Comparison of ENCODE assay signal across 18 mouse cellular contexts in genomic region chr12:105535968-105536760, GRCm38 (mm10). TPM values are rescaled to one million over a fixed set of nuclear protein-coding genes. Genes with fewer than 3 reads are reported as not detected.
DNase-seq lines count a peak whose midpoint lies in the region; ATAC-seq lines count a peak whose summit lies in the region.
"Had no signal": no experiment of that assay in that cellular context is flagged by ENCODE, and none has a peak within 500 bp of the region (broad histone marks: within the 10 kb centered on the region; RNA-seq: fewer than 3 reads in every experiment).

No protein-coding gene starts in this region.

- ATAC-seq in forebrain, embryonic 14.5 days: no peak
- 0 out of 2 replicates have a peak, but pooled peaks have one; percentile 19 for ATAC-seq in lung, embryonic 15.5 days (ENCODE audit: borderline replicate concordance, extremely low read depth, low FRiP score, low TSS enrichment)
- ATAC-seq: liver, postnatal 0 days had no signal

- H3K4me1 ChIP-seq in forebrain, embryonic 10.5 days: peaks cover 14% of the 10 kb centered on the region
- no peaks in the 10 kb centered on the region for H3K4me1 ChIP-seq in forebrain, embryonic 14.5 days (ENCODE audit: control insufficient read depth, insufficient read depth, low read length)
- H3K4me1 ChIP-seq in lung, embryonic 15.5 days: peaks cover 21% of the 10 kb centered on the region

- no peak overlapping the region for H3K4me3 ChIP-seq in forebrain, embryonic 10.5 days
- no peak overlapping the region for H3K4me3 ChIP-seq in forebrain, embryonic 14.5 days (ENCODE audit: low read depth, low read length)
- no peak overlapping the region for H3K4me3 ChIP-seq in lung, embryonic 15.5 days
- H3K4me3 ChIP-seq: limb, embryonic 13.5 days; midbrain, embryonic 12.5 days had no signal

- 76% methylated on average over 13 of the region's 13 CpGs for WGBS in forebrain, embryonic 10.5 days
- 82% methylated on average over 13 of the region's 13 CpGs for WGBS in forebrain, embryonic 14.5 days
- 55% methylated on average over 13 of the region's 13 CpGs for WGBS in lung, embryonic 15.5 days

- no peak for DNase-seq in forebrain, embryonic 10.5 days (ENCODE audit: extremely low spot score, low spot score)
- no peak for DNase-seq in forebrain, embryonic 14.5 days (ENCODE audit: low spot score)
- DNase-seq in left cerebral cortex, postnatal 4 days: peak; percentile 65
- DNase-seq in left cerebral cortex, postnatal 10 days (ENCODE audit: extremely low spot score in 1 of 2, low spot score in 2 of 2): no peak
- peak; percentile 76 for DNase-seq in retina, postnatal 1 day
- no peak for DNase-seq in urinary bladder, adult 18-20 months (ENCODE audit: low spot score in 2 of 2)
- DNase-seq in ovary, postnatal 10 days (ENCODE audit: low spot score): no peak
- DNase-seq: cerebellum, postnatal 36 days; kidney, adult 8-10 months; kidney, postnatal 4 days; liver, postnatal 0 days; right cerebral cortex, postnatal 25 days; thymus, adult 18-20 months had no signal

- intact Hi-C loops in left cerebral cortex, postnatal 4 days (cut with DNase I): no loop called here
- intact Hi-C loops in left cerebral cortex, postnatal 10 days (cut with DNase I): no loop called here

- no peak overlapping the region for H3K4me2 ChIP-seq in forebrain, embryonic 14.5 days (ENCODE audit: low read length)
- no peak overlapping the region for H3K4me2 ChIP-seq in lung, embryonic 15.5 days
- H3K4me2 ChIP-seq: heart, embryonic 11.5 days; limb, embryonic 13.5 days; midbrain, embryonic 12.5 days had no signal

- H3K9ac ChIP-seq in forebrain, embryonic 14.5 days (ENCODE audit: low read length): no peak overlapping the region
- H3K9ac ChIP-seq in lung, embryonic 15.5 days: no peak overlapping the region
- H3K9ac ChIP-seq: limb, embryonic 13.5 days; liver, postnatal 0 days; midbrain, embryonic 12.5 days had no signal

- H3K9me3 ChIP-seq in forebrain, embryonic 10.5 days: no peaks in the 10 kb centered on the region
- no peaks in the 10 kb centered on the region for H3K9me3 ChIP-seq in forebrain, embryonic 14.5 days (replicated peaks; ENCODE audit: control insufficient read depth, low read length)
- no peaks in the 10 kb centered on the region for H3K9me3 ChIP-seq in lung, embryonic 15.5 days
- H3K9me3 ChIP-seq: limb, embryonic 13.5 days; midbrain, embryonic 12.5 days had no signal

- peak overlapping the region; percentile 27; the same call in 1 of the 2 replicates for H3K27ac ChIP-seq in forebrain, embryonic 10.5 days
- H3K27ac ChIP-seq in forebrain, embryonic 14.5 days (ENCODE audit: low read depth, low read length): no peak overlapping the region
- H3K27ac ChIP-seq in lung, embryonic 15.5 days: peak overlapping the region; percentile 53; the same call in 1 of the 2 replicates
- H3K27ac ChIP-seq: limb, embryonic 13.5 days; midbrain, embryonic 12.5 days had no signal

- no peaks in the 10 kb centered on the region for H3K36me3 ChIP-seq in forebrain, embryonic 10.5 days (replicated peaks)
- H3K36me3 ChIP-seq in forebrain, embryonic 14.5 days (ENCODE audit: control insufficient read depth, insufficient read depth, low read length): no peaks in the 10 kb centered on the region
- no peaks in the 10 kb centered on the region for H3K36me3 ChIP-seq in lung, embryonic 15.5 days
- H3K36me3 ChIP-seq: limb, embryonic 13.5 days; midbrain, embryonic 12.5 days had no signal

- no peaks in the 10 kb centered on the region for H3K27me3 ChIP-seq in forebrain, embryonic 10.5 days (ENCODE audit: poor library complexity, severe bottlenecking)
- H3K27me3 ChIP-seq in forebrain, embryonic 14.5 days (replicated peaks; ENCODE audit: control insufficient read depth, insufficient read depth, low read length): no peaks in the 10 kb centered on the region
- no peaks in the 10 kb centered on the region for H3K27me3 ChIP-seq in lung, embryonic 15.5 days
- H3K27me3 ChIP-seq: midbrain, embryonic 12.5 days had no signal

RNA-seq across cellular contexts. Expression of gene Bdkrb2, which starts 26.9 kb away (rescaled TPM):
- 0.25 and 0.42 TPM in 2 replicates for polyA plus RNA-seq in forebrain, embryonic 10.5 days (2016; fragmentation: Nextera tagmentation; extraction: Ambion mirVana)
- polyA plus RNA-seq in forebrain, embryonic 14.5 days (2014; fragmentation: Nextera tagmentation; extraction: Ambion mirVana): 0.23 TPM in 2 replicates
- total RNA-seq in left cerebral cortex, postnatal 4 days (2021): under 1 TPM; 0.42 to 0.58 TPM
- under 1 TPM; 0.28 to 0.65 TPM for total RNA-seq in left cerebral cortex, postnatal 10 days (2021)
- 0.93 and 1.3 TPM in 2 replicates for polyA plus RNA-seq in lung, embryonic 15.5 days (2015; fragmentation: Nextera tagmentation; extraction: Ambion mirVana)
- total RNA-seq: hematopoietic stem cell, adult 5-6 weeks had no signal

Comparison
In these comparisons a context has a peak if more than half of its experiments do, and no peak if none do; other contexts are left out.
1. DNase-seq: peak in left cerebral cortex, postnatal 4 days (single experiment) and retina, postnatal 1 day (single experiment); none in forebrain, embryonic 10.5 days (single experiment), forebrain, embryonic 14.5 days (single experiment), left cerebral cortex, postnatal 10 days (0 of 2), urinary bladder, adult 18-20 months (0 of 2) and ovary, postnatal 10 days (single experiment).